Mouse (Mus musculus) cerebellum, adult 18-20 months (tissue): ENCODE results near the gene Mfsd4b1.

Experiments
- DNase-seq, 2 experiments: peaks; one replicate each; pipeline ENCODE4 v3.0.0; 2021

Gene Mfsd4b1

DNA sequence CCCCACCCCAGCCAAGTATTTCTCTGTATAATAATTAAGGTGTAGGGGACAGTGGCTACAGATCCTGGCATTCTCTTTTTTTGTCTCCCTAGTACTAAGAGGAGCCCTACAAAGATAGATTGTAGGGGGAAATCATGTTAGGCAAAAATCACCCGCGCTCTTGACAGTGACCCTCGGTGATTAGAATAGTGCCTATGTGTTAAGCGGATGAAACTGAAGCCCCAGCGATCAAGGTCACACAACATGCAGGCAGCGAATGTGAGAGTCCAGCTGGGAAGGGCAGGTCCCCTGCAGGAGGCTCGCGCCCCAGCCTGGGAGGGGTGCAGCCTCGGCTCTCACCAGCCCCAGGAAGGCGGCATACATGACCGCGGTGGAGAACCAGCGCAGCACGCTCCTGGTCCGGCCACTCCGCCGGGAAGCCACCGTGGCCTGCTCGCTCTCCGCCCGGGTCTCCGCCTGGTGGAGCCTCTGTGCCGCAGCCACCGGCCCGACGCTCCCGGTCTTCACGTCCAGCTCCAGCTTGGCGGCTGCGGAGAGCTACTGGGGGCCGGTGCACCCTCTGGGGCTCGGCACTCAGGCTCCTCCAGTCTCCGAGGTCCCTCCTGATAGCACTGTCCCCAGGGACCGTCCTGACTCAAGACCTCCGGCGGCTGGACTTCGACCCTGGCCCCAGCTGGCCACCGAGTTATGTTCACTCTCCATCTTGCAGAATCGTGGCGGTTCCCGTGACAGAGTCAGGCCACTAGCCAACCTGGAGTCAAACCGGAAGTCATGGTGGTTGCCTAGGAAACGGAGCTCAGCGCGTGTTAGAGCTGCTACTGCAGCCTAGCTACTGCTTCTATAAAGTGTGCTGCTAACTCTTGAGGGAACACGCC lies at the start of gene Mfsd4b1:
Mfsd4b1 (minus strand) TSS at position 715 of the 875 bp plus-strand sequence.
- peak; percentile 86 to 91 for DNase-seq

DNA sequence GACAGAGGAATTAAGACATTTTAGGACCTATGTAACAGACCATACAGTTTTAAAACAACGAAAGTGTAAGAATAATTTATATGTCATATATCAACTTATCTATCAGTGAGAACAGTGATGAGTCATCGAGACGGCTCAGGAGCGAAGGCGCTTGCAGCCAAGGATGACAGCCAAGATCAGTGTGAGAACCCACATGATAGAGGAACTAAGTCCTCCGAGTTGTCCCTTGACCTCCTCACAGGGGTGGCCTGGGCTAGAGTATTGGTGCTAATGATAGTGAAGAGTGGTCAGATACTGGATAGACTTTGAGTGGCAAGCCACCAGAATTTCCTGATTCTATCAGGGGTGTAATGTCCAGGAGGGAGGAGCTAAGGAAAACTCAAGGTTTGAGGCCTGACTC lies 48.5 kb upstream of the Mfsd4b1 start:
- DNase-seq = no peak

DNA sequence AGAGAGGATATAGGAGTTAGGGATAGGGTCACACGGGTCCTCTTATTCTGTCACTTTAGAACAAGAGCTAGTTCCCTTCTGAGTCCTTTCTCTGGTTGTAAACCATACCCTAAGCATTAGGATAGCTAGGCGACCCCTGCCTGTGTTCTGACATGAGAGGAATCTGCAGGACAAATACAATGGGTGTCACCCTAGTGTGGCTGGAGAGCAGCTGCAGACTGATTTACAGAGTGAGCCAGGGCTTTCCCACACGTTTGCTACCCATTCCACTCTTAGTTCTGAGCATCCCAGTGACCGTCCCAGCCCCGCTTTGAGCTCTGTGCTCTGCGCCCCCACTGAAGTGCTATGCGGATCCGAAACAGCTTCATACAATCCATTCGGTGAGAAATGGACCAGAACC lies 45.6 kb upstream of the Mfsd4b1 start:
- DNase-seq = no peak

DNA sequence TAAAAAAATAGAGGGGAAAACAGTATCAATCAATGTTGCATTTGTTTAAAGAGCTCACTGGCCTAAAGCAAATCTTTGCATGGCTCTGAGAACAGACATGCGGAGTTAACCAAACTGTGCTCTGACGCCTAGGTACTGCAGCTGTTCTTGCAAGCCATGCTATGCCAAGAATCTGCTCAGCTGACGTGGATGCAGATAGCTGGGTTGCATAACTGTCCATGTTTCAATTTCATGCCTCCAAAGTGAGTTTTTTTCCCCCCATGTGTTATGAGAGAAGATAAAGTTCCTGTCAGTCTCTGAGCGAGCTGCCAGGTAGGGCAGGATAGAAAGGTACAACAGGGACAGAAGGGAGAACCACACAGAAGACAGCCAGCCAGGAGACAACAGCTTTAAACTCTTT lies 44.2 kb upstream of the Mfsd4b1 start:
- no peak for DNase-seq

DNA sequence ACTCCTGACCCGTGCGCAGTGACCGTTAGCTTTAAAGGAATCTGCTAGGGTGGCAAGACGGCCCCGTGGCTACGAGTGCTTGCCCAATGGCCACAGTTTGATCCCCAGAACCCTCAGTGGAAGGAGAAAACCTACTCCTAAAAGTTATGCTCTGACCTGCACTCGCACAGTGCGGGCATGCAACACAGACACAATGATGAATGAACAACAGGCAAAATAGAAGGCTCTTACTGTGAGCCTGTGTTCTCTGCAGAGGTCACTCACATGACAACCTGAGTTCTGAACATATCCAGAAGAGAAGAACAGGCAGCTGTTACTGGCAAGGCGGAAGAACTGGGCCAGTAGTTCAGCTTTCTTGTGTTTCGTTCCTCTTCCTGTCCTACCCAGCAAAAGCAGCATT lies 43.5 kb upstream of the Mfsd4b1 start:
- no peak for DNase-seq

DNA sequence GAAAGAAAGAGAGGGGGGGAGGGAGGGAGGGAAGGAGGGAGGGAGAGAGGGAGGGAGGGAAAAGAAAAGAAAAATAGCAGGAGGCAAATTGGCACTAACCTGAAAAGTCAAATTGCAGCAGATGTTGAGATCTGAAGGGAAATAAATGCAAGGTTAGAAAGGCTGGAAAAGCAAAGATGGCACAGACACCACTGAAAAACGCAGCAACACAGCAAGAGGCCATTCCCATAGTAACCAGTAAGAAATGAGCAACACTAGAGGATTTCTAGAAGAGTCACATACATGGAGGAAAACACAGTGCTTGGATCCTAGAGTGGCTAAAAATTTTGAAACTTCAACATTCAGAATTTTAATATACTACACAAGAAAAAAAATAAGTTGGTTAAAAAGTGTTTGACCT lies 42.5 kb upstream of the Mfsd4b1 start:
- no peak for DNase-seq

DNA sequence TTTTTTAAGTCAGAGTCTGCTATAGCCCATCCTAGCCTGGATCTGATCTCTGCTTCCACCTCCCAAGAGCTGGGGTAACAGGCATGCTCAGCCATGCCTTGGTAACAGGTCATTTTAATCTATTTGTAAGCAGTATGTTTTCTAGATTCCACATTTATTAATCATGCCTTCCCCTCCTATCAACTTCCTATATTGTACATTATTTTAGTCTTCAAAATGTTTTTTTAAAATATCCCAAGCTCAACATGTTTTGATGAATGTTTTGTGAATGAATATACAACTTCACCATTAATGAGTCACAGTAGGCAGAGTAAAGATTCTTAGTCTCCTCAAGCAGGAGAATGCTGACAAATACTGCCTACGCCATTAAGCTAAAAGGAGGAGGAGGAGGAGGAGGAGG lies 42.0 kb upstream of the Mfsd4b1 start:
- no peak for DNase-seq

DNA sequence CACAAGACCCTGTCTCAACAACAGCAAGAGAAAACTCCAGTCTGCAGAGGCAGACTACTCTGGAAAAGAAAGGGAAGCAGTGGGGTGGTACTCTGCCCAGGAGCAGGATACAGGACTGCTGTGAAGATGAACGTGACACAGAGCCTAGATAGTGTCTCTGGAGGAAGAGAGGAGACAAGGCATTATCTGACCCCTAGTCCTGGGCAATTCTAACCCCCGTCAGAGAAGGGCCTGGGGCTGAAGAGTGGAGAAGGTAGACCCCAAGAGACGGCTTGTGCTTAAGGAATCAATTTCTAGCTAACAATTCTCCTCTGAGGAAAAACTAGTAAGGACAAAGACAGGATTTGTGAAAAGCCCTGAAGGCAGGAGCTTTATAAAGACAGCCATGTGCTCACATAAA lies 40.3 kb upstream of the Mfsd4b1 start:
- no peak for DNase-seq

DNA sequence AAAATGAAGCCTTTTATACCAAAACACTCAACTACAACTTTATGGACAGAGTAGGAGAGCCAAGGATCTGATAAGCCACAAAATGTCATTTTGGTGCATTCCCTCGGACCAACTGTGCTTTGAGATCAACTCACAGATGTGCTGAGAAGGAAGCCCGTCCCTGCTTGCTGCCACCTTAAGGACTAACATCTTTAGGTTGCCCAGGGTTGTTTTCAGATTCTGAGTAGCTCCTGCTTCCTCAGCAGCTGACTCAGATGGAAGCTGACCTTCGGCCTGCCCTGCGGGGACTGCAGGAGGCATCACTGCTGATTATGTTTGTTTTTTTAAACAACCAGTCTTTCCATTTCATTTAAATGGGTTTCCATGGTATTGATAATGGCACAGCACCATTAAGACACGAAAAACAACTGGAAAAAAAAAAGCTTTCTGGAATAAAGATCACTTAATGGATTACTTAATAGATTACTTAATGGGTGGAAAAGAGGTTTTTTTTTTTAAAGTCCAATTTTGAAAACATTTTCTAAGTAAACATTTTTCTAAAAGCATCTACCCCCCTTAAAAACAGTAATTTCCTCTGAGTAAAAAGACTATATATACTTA lies 38.3 kb upstream of the Mfsd4b1 start:
- no peak for DNase-seq

DNA sequence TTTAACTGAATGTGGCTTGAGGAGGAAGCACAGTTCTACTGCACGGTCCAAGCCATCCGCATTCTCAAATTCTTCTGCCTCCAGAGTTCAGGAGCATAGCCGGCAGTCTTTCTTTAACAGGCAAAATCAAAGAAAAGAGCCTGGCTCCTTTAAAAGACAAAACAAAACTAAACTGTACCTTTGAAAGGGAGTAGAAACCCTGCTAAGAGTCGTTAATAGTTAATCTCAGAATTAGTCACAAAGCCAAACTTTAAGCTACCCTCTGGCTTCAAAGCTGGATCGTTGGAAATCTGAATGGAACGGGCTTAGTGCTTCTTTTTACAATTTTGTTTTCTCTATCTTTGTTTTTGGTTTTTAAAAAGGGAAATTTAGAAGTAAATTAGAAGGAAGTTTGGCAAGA lies 37.7 kb upstream of the Mfsd4b1 start:
- DNase-seq = no peak

DNA sequence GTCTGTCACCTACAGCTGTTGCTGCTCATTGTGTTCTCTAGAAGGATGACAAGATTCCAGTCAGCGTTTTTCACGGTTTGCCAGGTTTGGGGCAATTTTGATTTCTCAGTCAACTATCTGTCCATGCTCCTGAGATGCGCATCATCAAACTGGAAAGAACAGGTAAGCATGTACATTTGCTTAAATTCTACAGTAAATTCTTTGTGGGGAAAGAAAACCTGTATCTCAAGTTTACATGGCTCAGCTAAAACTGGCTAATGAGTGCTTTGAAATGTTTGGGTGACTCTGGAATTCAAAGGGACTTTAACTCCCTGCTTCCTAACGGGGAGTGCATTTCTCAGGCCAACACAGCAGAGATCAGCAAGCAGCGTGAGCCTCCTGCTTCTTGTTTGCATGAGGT lies 36.9 kb upstream of the Mfsd4b1 start:
- no peak for DNase-seq

DNA sequence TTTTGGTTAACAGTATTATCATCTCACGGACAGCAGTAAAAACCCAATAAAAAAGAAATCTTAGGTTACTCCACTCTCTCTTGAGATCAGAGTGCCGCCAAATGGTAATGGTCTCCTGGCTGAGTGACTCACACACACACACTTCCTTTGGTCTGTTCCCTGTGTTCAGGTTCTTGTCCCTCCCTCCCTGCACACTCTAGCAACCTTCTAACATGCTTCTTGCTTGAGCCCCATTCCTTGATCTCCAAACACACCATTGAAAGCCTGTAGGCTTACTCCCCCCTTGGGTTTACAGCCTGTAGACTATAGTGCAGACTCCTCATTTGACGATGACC lies 33.7 kb upstream of the Mfsd4b1 start:
- DNase-seq = no peak

DNA sequence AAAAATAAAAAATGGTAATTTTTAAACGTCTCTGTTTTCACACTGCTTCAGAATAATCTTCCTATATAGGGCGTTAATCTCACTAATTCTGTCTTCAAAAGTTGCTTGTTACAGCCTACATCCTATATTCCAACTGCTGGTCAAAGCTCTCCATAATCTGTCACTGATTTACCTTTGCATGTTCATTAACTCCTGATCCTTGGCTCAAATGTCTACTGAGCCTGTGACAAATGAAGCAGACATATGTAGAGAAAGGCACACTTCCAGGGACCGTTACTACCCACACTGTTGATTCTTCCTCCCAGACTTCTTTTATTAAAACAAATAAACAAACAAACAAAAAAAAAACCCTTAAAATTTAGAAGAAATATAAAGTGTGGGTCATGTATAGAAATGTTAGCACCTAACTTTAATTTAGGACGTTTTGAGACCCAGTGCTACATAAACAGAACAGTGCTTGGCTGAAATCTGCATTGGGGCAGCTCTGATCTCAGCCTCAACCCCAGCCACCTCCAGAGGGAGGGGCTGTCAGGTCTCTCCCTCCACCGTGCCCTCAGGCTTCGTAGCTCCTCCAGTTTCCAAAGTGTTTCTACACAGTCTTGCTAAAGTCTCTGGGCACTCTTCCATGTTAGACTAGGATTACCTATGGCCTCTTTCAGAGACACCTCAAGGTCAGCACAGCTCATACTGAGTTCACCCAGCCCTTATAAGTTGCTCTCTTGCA lies 33.2 kb upstream of the Mfsd4b1 start:
- no peak for DNase-seq

DNA sequence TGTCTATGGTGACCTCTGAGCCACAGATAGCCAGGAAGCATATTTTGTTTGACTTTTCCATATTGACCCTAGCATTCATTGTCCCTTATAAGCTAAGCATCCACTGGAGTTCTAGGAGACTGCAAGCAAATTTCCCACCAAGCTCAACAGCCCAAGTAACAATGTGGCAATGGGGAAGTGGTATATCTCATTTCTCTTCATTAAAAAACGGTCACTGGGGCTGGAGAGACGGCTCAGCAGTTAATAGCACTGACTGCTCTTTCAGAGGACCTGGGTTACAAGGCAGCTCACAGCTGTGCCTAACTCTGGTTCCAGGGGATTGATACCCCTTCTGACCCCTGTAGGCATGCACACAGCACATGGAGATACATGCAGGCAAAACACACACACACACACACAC lies 32.5 kb upstream of the Mfsd4b1 start:
- DNase-seq = no peak

DNA sequence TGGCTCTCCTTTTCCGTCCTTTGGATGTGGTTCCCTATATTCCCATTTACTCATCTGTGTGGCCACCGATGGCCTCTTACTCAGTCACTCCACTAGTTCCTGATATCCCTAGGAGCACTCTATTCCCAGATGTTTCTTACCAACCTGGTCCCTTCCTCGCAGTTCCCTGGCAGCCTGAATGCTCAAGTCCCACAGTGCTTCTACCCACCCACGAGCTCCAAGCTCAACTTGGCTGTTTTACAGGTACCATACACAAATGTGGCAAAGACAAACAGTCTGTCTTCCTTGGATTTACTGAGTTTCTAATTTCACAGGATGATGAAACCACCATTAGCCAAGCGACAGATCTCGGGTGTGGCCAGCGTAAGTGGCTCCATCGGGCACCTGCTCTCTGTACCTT lies 29.4 kb upstream of the Mfsd4b1 start:
- DNase-seq = no peak

DNA sequence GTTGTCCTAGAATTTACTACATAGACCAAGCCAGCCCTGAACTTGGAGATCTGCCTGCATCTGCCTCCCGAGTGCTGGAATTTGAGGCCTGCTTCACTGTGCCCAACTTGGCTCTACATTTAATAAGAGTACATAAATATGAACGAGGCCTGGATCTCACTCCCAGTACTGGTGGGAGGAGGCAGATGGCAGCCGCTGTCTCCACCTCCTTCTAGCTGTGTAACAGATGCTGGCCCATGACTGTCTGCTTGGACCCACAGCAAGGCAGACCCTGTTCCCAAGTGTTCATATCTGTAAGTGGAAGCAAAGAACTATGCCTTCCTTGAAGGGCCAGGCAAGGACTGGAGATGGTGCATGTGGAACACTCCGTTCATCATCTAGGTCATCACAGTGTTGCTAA lies 28.8 kb upstream of the Mfsd4b1 start:
- DNase-seq = no peak

DNA sequence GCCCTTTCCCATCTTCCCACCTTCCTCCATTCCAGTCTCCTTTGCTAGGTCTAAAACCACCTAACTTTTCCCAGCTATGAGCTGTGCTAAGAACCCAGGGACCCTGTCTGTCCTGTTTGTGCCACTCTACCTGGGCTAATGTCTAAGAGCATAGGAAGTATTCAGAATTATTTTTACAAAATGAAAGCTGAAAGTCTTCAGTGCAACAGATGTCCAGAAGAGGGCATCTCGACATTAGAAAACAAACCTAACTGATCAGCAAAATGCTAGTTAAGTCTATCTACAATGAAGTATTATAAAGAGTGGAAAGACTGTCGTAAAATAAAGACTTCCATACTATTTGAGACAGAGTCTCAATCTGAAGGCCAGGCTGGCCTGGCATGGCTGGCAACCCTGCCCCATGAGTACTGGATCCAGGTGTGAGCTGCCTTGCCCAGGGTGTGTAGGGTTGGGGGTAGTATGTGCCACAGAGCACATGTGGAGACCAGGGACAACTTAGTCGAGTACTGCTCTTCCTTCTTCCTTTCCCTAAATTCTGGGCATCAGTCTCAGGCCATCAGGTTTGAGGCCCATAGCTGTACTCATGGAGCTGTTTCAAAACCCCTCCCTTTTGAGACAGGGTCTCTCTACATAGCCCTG lies 28.3 kb upstream of the Mfsd4b1 start:
- peak; percentile 23 to 36 for DNase-seq

DNA sequence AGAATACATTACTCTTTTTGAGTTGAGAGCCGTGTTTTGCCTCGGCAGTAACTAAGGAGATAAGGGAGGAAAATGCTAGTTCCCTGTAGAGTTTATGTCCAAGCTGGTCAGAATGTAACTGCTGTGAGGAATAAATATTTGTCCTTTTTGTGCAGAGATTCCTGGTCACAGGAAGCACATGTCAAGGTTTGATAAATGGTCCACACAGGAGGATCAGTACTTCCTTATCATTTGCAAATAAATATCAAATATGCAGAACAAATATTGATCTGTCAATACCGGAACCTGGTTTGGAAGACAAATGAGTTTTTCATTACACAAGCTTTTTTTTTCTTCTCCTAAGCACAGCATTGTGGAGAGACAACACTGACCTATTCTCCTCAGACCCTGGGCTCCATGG lies 26.9 kb upstream of the Mfsd4b1 start:
- DNase-seq = no peak

DNA sequence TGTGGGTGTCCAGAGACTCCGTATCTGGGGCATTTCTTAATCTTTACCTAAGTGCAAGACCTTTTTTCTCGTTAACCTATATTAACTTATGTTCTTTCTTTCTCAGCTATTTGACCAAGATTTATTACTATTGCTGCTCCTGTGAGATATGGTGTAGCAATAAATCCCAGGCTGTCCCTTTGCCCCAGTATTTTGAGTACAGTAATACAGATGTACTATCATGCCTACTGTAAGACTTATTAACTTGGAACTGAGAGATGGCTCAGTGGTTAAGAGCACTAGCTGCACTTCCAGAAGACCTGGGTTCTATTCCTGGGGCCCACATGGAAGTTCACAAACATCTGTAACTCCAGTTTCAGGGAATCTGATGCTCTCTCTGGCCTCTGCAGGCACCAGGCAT lies 25.7 kb upstream of the Mfsd4b1 start:
- no peak for DNase-seq

DNA sequence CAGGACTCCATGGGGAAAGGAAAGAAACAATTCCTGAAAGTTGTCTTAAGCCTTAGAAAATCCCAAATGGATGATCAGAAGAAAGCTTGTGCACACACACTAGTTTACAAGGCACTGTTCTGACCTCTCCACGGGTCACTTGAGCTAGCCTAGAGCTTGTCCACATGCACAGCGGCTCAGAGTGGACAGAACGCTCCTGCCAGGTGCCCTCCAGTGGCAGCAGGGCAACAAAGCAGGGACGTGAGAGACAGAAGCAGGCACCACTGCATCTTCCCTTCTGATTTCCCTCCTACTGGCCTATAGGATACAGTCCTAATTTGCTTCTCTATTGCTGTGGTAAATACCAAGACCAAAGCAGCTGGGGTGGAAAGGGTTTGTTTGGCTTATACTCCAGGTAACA lies 16.3 kb upstream of the Mfsd4b1 start:
- no peak for DNase-seq

DNA sequence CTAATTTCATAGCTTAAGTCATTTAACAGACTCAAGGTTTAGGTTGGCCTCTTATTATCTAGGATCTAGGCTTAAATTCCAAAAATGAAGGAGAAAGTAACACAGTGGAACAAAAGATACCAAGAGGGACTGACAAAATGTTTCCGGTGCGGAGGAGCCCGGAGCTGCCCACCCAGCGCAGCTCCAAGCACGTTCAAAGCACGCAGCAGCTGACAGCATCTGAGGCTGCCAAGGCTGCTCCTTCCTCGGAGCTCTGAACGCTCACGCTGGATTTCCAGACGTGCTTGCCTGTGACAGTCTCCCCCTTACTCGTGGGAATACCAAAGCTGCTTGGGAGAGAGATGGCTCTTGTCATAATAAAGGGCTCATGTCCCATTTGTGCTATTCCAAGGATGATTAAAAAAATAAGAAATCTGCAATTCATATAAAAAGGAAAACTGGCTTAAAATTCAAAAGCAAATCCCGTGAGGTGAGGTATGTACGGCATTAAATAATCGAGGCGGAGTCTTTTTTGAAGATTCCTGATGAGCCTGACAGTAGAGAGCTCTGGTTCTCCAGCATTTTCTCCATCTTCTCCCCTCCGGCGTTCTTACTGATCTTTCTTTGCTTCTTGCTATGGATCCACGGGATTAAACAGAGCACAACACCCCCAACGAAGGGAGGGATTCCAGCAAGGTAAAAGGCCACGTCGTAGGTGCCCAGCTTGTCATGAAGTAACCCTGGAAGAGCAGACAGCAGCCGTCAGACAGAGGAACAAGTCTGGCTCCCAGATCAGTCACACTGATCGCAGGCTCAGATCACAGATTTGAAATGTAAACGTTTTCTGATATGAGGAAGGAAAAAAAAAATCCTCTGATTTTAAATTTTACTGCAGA lies 11.9 kb upstream of the Mfsd4b1 start:
- DNase-seq = no peak

DNA sequence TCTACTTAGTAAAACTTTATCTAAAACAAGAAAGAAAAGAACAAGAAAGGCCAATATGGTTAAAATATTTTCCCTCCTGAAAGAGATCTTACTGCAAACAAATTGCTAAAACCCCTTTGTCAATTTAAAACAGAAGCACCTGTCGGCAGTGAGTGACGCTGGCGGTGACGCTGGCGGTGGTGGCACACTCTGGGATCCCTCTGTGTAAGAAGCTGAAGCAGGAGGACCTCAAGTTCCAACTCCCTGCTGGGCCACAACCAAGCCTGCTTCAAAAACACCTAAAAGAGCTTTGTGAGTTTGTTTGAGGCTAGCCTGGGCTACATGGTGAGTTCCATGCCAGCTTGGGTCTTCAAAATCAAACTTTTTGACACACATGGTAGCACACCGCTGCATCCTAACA lies 9.9 kb upstream of the Mfsd4b1 start:
- no peak for DNase-seq

DNA sequence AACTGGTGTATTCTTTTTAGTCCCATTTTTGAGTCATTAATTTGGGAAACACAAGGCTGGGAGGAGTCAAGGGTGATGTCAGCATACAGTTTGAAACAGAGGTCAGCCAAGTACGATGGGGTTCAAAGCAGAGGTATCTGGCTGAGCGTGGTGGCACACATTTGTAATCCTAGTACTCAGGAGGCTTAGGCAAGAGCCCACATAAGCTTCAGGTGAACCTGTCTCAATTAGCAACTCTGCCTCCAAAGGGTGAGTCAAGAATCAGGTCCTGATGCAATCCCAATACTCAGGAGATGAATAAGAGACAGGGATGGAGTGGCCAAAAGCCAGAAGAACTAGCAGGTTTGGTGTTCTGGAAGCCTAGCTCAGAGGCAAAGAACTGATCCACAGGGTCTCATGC lies 7.8 kb upstream of the Mfsd4b1 start:
- no peak for DNase-seq
